Mouse (Mus musculus): ENCODE results near the gene Reep1. TPM values are rescaled to one million over a fixed set of nuclear protein-coding genes. Genes with fewer than 3 reads are reported as not detected.
"Not testable (repeated sequence)": the region's sequence is repeated elsewhere in the genome, so short reads cannot be mapped to it uniquely, and the experiment has no call there.

Reep1 gene
- polyA plus RNA-seq, 1 experiment from 2014 or later: 118 TPM

- DNase-seq (ENCODE audit: low spot score) (peak; percentile 97), ATAC-seq (ENCODE audit: insufficient read depth, low FRiP score, low TSS enrichment) (peak; percentile 99)
- peak within 1 kb of the TSS; percentile 69 for H3K4me2 ChIP-seq (ENCODE audit: low read depth)
- WGBS: under 1% methylated on average over 64 of the region's 64 CpGs
- no peaks in the 10 kb centered on the region for H3K9me3 ChIP-seq (ENCODE audit: control insufficient read depth, low read length)
- peak within 1 kb of the TSS; percentile 87 for H3K9ac ChIP-seq (ENCODE audit: low read length)
- peaks cover 5% of the 10 kb centered on the region; the same call in 1 of the 2 replicates for H3K4me1 ChIP-seq (ENCODE audit: control insufficient read depth, insufficient read depth, low read length)
- H3K27me3 ChIP-seq (ENCODE audit: control insufficient read depth, insufficient read depth, low read length): no peaks in the 10 kb centered on the region
- H3K4me3 ChIP-seq (ENCODE audit: low read depth, low read length): peak within 1 kb of the TSS; percentile 96
- peaks cover 2% of the 10 kb centered on the region; the same call in 1 of the 2 replicates for H3K36me3 ChIP-seq (ENCODE audit: control insufficient read depth, insufficient read depth, low read length)
- peak within 1 kb of the TSS; percentile 76 for H3K27ac ChIP-seq (ENCODE audit: low read depth, low read length)
Measured at GRCm38 (mm10) chr6:71830690-71831580, 123.6 kb downstream of the Reep1 start, which contains the start of gene Immt. Gene Immt, plus strand, starts transcription at chr6:71831331.

GRCm38 (mm10) chr6:71831581-71831960 is 124.2 kb downstream of the Reep1 start:
- DNase-seq (ENCODE audit: low spot score) (peak; percentile 95), ATAC-seq (ENCODE audit: insufficient read depth, low FRiP score, low TSS enrichment) (peak; percentile 100)
- peak overlapping the region; percentile 76 for H3K27ac ChIP-seq (ENCODE audit: low read depth, low read length)
- under 1% methylated on average over 21 of the region's 21 CpGs for WGBS
- H3K36me3 ChIP-seq (ENCODE audit: control insufficient read depth, insufficient read depth, low read length): peaks cover 2% of the 10 kb centered on the region; the same call in 1 of the 2 replicates
- H3K4me1 ChIP-seq (ENCODE audit: control insufficient read depth, insufficient read depth, low read length): peaks cover 5% of the 10 kb centered on the region; the same call in 1 of the 2 replicates
- no peaks in the 10 kb centered on the region for H3K27me3 ChIP-seq (ENCODE audit: control insufficient read depth, insufficient read depth, low read length)
- peak overlapping the region; percentile 87 for H3K9ac ChIP-seq (ENCODE audit: low read length)
- H3K4me2 ChIP-seq (ENCODE audit: low read depth): peak overlapping the region; percentile 69
- peak overlapping the region; percentile 96 for H3K4me3 ChIP-seq (ENCODE audit: low read depth, low read length)
- no peaks in the 10 kb centered on the region for H3K9me3 ChIP-seq (ENCODE audit: control insufficient read depth, low read length)

DNA sequence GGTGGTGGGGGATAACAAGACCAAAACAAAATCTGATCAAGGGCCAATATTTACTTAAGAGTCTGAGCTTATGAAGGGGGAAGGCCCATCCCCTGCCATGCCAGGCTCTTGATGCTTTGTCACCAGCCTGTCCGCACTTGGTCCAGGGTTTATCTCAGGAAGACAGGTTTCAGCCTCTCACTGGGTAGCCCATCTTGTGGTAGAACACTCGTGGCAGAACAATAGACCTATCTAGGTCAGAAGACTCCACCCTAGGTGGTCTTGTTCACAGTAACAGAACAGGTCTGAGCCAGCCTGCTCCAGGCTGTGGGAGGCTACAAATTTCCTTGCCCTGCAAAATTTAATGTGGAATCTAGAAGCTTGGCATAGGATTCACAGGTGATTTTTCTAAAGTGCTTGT is 129.4 kb downstream of the Reep1 start:
- H3K27ac ChIP-seq (ENCODE audit: low read depth, low read length): no peak overlapping the region
- no peak for DNase-seq (ENCODE audit: low spot score)
- 86% methylated on average over 2 of the region's 2 CpGs for WGBS
- H3K27me3 ChIP-seq (ENCODE audit: control insufficient read depth, insufficient read depth, low read length): no peaks in the 10 kb centered on the region
- H3K9me3 ChIP-seq (ENCODE audit: control insufficient read depth, low read length): no peaks in the 10 kb centered on the region
- no peak overlapping the region for H3K4me2 ChIP-seq (ENCODE audit: low read depth)
- peaks cover 5% of the 10 kb centered on the region; the same call in 1 of the 2 replicates for H3K4me1 ChIP-seq (ENCODE audit: control insufficient read depth, insufficient read depth, low read length)
- no peak overlapping the region for H3K9ac ChIP-seq (ENCODE audit: low read length)
- H3K4me3 ChIP-seq (ENCODE audit: low read depth, low read length): no peak overlapping the region
- H3K36me3 ChIP-seq (ENCODE audit: control insufficient read depth, insufficient read depth, low read length): peaks cover 2% of the 10 kb centered on the region; the same call in 1 of the 2 replicates
- no peak for ATAC-seq (ENCODE audit: insufficient read depth, low FRiP score, low TSS enrichment)

- H3K4me1 ChIP-seq (ENCODE audit: control insufficient read depth, insufficient read depth, low read length): no peaks in the 10 kb centered on the region
- H3K4me2 ChIP-seq (ENCODE audit: low read depth): no peak overlapping the region
Measured at GRCm38 (mm10) chr6:71839815-71840214, 132.5 kb downstream of the Reep1 start.

GRCm38 (mm10) chr6:71840597-71841290 is 133.4 kb downstream of the Reep1 start:
- H3K36me3 ChIP-seq (ENCODE audit: control insufficient read depth, insufficient read depth, low read length): no peaks in the 10 kb centered on the region
- H3K9me3 ChIP-seq (ENCODE audit: control insufficient read depth, low read length): no peaks in the 10 kb centered on the region
- DNase-seq (ENCODE audit: low spot score): no peak
- no peak overlapping the region for H3K4me2 ChIP-seq (ENCODE audit: low read depth)
- ATAC-seq (ENCODE audit: insufficient read depth, low FRiP score, low TSS enrichment): no peak
- no peak overlapping the region for H3K27ac ChIP-seq (ENCODE audit: low read depth, low read length)
- WGBS: 93% methylated on average over 1 of the region's 1 CpGs
- no peak overlapping the region for H3K4me3 ChIP-seq (ENCODE audit: low read depth, low read length)
- no peaks in the 10 kb centered on the region for H3K27me3 ChIP-seq (ENCODE audit: control insufficient read depth, insufficient read depth, low read length)
- H3K4me1 ChIP-seq (ENCODE audit: control insufficient read depth, insufficient read depth, low read length): no peaks in the 10 kb centered on the region
- no peak overlapping the region for H3K9ac ChIP-seq (ENCODE audit: low read length)

More at GRCm38 (mm10) chr6:71839815-71840214, 132.5 kb downstream of the Reep1 start:
- DNase-seq (ENCODE audit: low spot score) (no peak), ATAC-seq (ENCODE audit: insufficient read depth, low FRiP score, low TSS enrichment) (no peak)
- H3K27ac ChIP-seq (ENCODE audit: low read depth, low read length): no peak overlapping the region
- H3K9me3 ChIP-seq (ENCODE audit: control insufficient read depth, low read length): no peaks in the 10 kb centered on the region
- H3K9ac ChIP-seq (ENCODE audit: low read length): no peak overlapping the region
- no peaks in the 10 kb centered on the region for H3K36me3 ChIP-seq (ENCODE audit: control insufficient read depth, insufficient read depth, low read length)
- H3K4me3 ChIP-seq (ENCODE audit: low read depth, low read length): no peak overlapping the region
- no peaks in the 10 kb centered on the region for H3K27me3 ChIP-seq (ENCODE audit: control insufficient read depth, insufficient read depth, low read length)

- not testable (repeated sequence) for H3K36me3 ChIP-seq (ENCODE audit: control insufficient read depth, insufficient read depth, low read length)
- 93% methylated on average over 6 of the region's 6 CpGs for WGBS
Measured at GRCm38 (mm10) chr6:71846906-71847305, 139.5 kb downstream of the Reep1 start.

More at GRCm38 (mm10) chr6:71846906-71847305, 139.5 kb downstream of the Reep1 start:
- not testable (repeated sequence) for ATAC-seq (ENCODE audit: insufficient read depth, low FRiP score, low TSS enrichment); H3K9me3 ChIP-seq (ENCODE audit: control insufficient read depth, low read length); H3K4me2 ChIP-seq (ENCODE audit: low read depth); H3K27me3 ChIP-seq (ENCODE audit: control insufficient read depth, insufficient read depth, low read length); H3K4me1 ChIP-seq (ENCODE audit: control insufficient read depth, insufficient read depth, low read length); H3K27ac ChIP-seq (ENCODE audit: low read depth, low read length); DNase-seq (ENCODE audit: low spot score); H3K9ac ChIP-seq (ENCODE audit: low read length); H3K4me3 ChIP-seq (ENCODE audit: low read depth, low read length)

Other genes with a start within 250 kb of the Reep1 start
- gene Rnf103, start 213.7 kb upstream of the Reep1 start, polyA plus RNA-seq (2014; fragmentation: Nextera tagmentation; extraction: Ambion mirVana): 18.6 and 19.4 TPM in 2 replicates
- gene Chmp3, start 163.8 kb upstream of the Reep1 start, polyA plus RNA-seq (2014; fragmentation: Nextera tagmentation; extraction: Ambion mirVana): 53.7 and 54.3 TPM in 2 replicates
- gene Kdm3a, start 74.6 kb upstream of the Reep1 start, polyA plus RNA-seq (2014; fragmentation: Nextera tagmentation; extraction: Ambion mirVana): 59.7 and 61.1 TPM in 2 replicates
- gene Mrpl35, start 119.4 kb downstream of the Reep1 start, polyA plus RNA-seq (2014; fragmentation: Nextera tagmentation; extraction: Ambion mirVana): 58.7 and 59.7 TPM in 2 replicates
- gene Immt, start 123.8 kb downstream of the Reep1 start, polyA plus RNA-seq (2014; fragmentation: Nextera tagmentation; extraction: Ambion mirVana): 209 and 220 TPM in 2 replicates
- gene Ptcd3, start 201.2 kb downstream of the Reep1 start, polyA plus RNA-seq (2014; fragmentation: Nextera tagmentation; extraction: Ambion mirVana): 134 and 135 TPM in 2 replicates
- 28.9 and 29.3 TPM in 2 replicates for gene Polr1a, start 201.5 kb downstream of the Reep1 start, polyA plus RNA-seq (2014; fragmentation: Nextera tagmentation; extraction: Ambion mirVana)

Measured in neural tube, embryonic 11.5 days (tissue).